Mouse (Mus musculus) hindbrain, embryonic 15.5 days (tissue): ENCODE data around the gene Vegfa. TPM values are rescaled to one million over a fixed set of nuclear protein-coding genes. Genes with fewer than 3 reads are reported as not detected.

Source experiments
- ATAC-seq: fragments of 200-750 bp; cut with Nextera tagmentation; 2 replicates; pipeline ENCODE4 v1.8.0; 2017; ENCODE audit warnings: low read depth, moderate number of reproducible peaks, moderate TSS enrichment; ENCODE audit not compliant: low FRiP score
- H3K27ac ChIP-seq: fragments of 300-500 bp; sonication (generic); replicated peaks from 2 replicates; pipeline ENCODE4 v1.5.1; 2015; ENCODE audit warnings: mild to moderate bottlenecking, inconsistent platforms
- H3K27me3 ChIP-seq: fragments of 300-500 bp; sonication (generic); 2 replicates; pipeline ENCODE4 v1.6.1; 2015; ENCODE audit warnings: control low read depth, inconsistent platforms
- H3K36me3 ChIP-seq: fragments of 300-500 bp; sonication (generic); 2 replicates; pipeline ENCODE4 v1.6.1; 2015; ENCODE audit warnings: control low read depth, inconsistent platforms
- H3K4me1 ChIP-seq: fragments of 300-500 bp; sonication (generic); replicated peaks from 2 replicates; pipeline ENCODE4 v1.6.1; 2015; ENCODE audit warnings: control low read depth, inconsistent platforms
- H3K4me2 ChIP-seq: fragments of 300-500 bp; sonication (generic); 2 replicates; pipeline ENCODE4 v1.6.1; 2015; ENCODE audit warnings: moderate library complexity, mild to moderate bottlenecking, inconsistent platforms
- H3K4me3 ChIP-seq: fragments of 300-500 bp; sonication (generic); 2 replicates; pipeline ENCODE4 v1.5.1; 2015; ENCODE audit warnings: mild to moderate bottlenecking, inconsistent platforms
- H3K9ac ChIP-seq: fragments of 300-500 bp; sonication (generic); 2 replicates; pipeline ENCODE4 v1.6.1; 2015; ENCODE audit warnings: inconsistent platforms
- H3K9me3 ChIP-seq: fragments of 300-500 bp; sonication (generic); 2 replicates; pipeline ENCODE4 v1.6.1; 2016; ENCODE audit warnings: control low read depth, inconsistent platforms
- whole genome bisulfite sequencing: fragments of 180-500 bp; shearing (Covaris S2); methylation state at CpG from one replicate; pipeline ENCODE4 v1.1.7; 2015; 5-methylcytosine and 5-hydroxymethylcytosine counted together
- polyA plus RNA-seq: library from polyadenylated mRNA; unstranded; fragments of >200 nt; fragmentation: Nextera tagmentation; extraction: Ambion mirVana; gene quantifications from 2 replicates; pipeline ENCODE4 v1.2.1, GENCODE M21; 2015

Vegfa gene
- polyA plus RNA-seq, 1 experiment from 2014 or later: 4.4 TPM

DNA sequence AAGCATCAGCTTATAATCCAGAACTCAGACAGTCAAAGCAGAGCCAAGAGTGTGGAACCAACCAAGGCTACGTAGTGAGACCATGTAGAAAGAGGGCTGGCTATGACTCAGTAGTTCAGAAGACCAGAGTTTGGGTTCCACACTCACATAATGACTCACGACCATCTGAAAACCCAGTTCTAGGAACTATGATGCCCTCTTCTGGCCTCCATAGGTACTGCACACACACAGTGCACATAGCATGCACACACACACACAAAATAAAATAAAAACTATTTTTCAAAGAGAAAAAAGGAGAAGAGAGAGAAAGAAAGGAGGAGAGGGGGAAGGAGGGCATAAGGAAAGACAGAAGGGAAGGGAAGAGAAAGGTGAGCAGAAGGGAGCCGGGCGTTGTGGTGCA is 16.0 kb upstream of the Vegfa start:
- Histone ChIP-seq H3K27ac (no peak overlapping the region), H3K36me3 (no peaks in the 10 kb centered on the region), H3K9me3 (no peaks in the 10 kb centered on the region), H3K4me3 (no peak overlapping the region), H3K9ac (no peak overlapping the region), H3K4me2 (no peak overlapping the region), H3K27me3 (no peaks in the 10 kb centered on the region), H3K4me1 (0 out of 2 replicates have a peak, but pooled peaks cover 4% of the 10 kb centered on the region)
- WGBS: 91% methylated on average over 4 of the region's 4 CpGs
- ATAC-seq: no peak

DNA sequence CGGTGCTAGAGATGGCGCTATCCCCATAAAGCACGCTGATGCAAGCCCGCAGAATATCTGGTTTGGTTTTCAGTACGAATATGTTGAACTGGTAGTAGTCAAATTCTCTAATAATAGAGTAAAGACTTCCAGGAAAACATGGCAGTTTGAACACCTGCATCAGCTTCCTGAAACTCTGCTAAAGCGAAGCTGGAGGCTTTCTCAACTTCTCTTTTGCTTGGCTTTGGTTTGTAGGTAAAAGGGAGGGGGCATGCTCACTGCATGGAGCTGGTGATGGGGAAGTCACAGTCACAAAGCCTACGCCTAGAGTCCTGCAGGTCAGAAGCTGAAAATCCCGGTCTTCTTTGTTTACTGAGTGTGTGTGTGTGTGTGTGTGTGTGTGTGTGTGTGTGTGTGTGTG is 13.6 kb upstream of the Vegfa start:
- Histone ChIP-seq H3K36me3 (no peaks in the 10 kb centered on the region), H3K27ac (no peak overlapping the region), H3K4me1 (no peaks in the 10 kb centered on the region), H3K4me2 (no peak overlapping the region), H3K9ac (no peak overlapping the region), H3K9me3 (no peaks in the 10 kb centered on the region), H3K27me3 (no peaks in the 10 kb centered on the region), H3K4me3 (no peak overlapping the region)
- WGBS: 85% methylated on average over 8 of the region's 8 CpGs
- ATAC-seq: no peak

DNA sequence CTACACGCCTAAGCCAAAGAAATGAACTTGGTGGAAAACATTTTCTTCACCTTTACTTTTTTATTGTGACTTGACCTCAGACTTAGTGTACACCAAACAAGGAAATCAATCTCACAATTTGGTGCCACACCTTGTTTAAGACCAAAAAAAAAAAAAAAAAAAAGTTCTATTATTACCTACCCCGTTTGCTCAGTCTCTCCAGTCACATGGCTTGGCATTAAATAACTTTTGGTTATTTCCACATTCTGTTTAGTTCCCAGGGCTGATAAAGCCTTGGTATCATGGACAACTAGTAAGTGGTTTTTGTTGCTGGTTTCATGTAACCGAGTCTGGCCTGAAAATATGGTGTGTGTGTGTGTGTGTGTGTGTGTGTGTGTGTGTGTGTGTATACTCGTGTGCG is 12.8 kb upstream of the Vegfa start:
- Histone ChIP-seq H3K4me3 (no peak overlapping the region), H3K36me3 (no peaks in the 10 kb centered on the region), H3K4me2 (no peak overlapping the region), H3K9me3 (no peaks in the 10 kb centered on the region), H3K27me3 (no peaks in the 10 kb centered on the region), H3K9ac (no peak overlapping the region), H3K27ac (no peak overlapping the region), H3K4me1 (no peaks in the 10 kb centered on the region)
- 91% methylated on average over 5 of the region's 5 CpGs for WGBS
- no peak for ATAC-seq

DNA sequence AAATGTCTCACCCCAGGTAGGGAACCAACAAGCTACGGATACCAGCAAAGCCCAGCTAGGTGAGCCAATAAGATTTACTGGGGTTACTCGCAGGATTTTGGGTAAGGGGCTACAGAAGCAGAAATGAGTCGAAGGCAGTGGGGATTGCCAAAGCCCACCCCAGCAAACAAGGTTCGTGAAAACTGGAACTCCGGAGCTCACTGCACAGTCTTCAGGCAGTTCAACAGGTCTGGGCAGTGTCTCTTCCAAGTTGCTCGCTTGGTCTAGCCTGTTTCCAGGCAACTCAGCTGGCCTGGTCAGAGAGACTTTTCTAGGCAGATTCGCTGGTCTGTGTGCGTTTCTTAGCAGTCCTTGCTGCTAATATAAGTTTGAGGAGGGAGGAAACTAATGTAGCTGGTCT is 10.0 kb upstream of the Vegfa start:
- Histone ChIP-seq H3K9ac (no peak overlapping the region), H3K27me3 (no peaks in the 10 kb centered on the region), H3K36me3 (no peaks in the 10 kb centered on the region), H3K27ac (no peak overlapping the region), H3K4me3 (no peak overlapping the region), H3K4me2 (no peak overlapping the region), H3K9me3 (no peaks in the 10 kb centered on the region), H3K4me1 (no peaks in the 10 kb centered on the region)
- WGBS: 81% methylated on average over 8 of the region's 8 CpGs
- ATAC-seq: no peak

DNA sequence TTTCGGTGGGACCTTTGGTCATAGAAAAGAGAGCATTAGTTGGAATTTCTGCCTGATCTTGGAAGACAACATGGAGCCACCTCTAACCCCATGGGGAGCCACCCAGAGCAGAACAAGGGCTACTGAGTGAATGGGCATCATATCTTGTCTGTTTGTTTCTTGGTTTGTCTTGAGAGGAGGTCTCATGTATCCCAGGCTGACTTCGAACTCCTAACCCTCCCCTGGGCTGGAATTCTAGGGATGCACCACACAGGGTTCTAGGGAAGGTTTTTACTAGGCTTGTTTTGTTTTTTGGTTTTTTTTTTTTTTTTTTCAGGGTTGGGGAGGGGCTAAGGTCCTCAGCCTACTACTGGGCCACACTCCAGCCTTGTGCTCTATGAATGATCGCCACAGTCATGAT is 9.5 kb upstream of the Vegfa start:
- WGBS: 91% methylated on average over 3 of the region's 3 CpGs
- Histone ChIP-seq H3K9me3 (no peaks in the 10 kb centered on the region), H3K9ac (no peak overlapping the region), H3K27me3 (no peaks in the 10 kb centered on the region), H3K4me2 (no peak overlapping the region), H3K27ac (no peak overlapping the region), H3K4me3 (no peak overlapping the region), H3K36me3 (no peaks in the 10 kb centered on the region), H3K4me1 (no peaks in the 10 kb centered on the region)
- no peak for ATAC-seq

DNA sequence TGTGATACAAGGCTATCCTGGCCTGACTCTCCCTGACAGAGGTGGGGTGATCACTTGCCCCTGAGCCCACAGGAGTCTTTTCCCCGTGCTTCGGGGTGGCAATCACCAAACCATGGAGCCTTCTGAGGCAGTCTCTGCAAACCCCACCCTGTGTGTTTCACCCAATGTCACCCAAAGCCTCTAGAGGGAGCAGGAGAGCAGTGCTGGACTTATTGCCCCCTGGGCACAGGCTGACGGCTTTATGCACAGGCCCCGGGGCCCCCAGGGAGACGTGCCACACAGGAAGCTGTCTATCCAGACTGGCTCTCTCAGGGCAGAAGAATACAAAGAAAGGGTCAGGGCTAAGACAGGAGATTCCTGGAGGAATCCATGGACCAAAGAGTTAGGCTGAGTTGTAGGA is 9.1 kb upstream of the Vegfa start:
- Histone ChIP-seq H3K4me1 (no peaks in the 10 kb centered on the region), H3K4me2 (no peak overlapping the region), H3K9me3 (no peaks in the 10 kb centered on the region), H3K36me3 (no peaks in the 10 kb centered on the region), H3K4me3 (no peak overlapping the region), H3K27ac (no peak overlapping the region), H3K9ac (no peak overlapping the region), H3K27me3 (no peaks in the 10 kb centered on the region)
- ATAC-seq: no peak
- WGBS: 55% methylated on average over 5 of the region's 5 CpGs

DNA sequence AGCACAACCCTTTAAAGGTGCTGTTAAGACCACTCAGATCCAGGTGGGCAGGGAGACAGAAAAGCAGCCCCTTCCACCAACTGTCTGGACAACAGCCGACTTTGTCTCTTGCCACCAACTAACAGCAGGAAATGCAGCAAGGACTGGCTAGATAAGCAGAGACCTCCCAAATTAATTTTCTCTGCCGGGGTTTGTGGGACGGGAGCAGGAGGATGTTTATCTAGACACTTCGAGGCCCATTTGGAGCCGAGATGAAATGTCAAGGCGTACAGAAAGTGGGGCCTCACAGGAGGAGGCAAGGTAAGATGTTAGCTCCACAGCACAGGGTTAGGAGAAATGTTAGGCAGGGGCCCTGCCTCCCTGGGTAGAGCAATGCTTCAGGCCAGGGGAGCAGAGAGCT is 8.4 kb upstream of the Vegfa start:
- no peaks in the 10 kb centered on the region for H3K9me3 ChIP-seq
- no peaks in the 10 kb centered on the region for H3K27me3 ChIP-seq
- no peak overlapping the region for H3K4me3 ChIP-seq
- no peak overlapping the region for H3K4me2 ChIP-seq
- no peaks in the 10 kb centered on the region for H3K4me1 ChIP-seq
- no peak overlapping the region for H3K27ac ChIP-seq
- H3K36me3 ChIP-seq: no peaks in the 10 kb centered on the region
- no peak for ATAC-seq
- WGBS: 79% methylated on average over 6 of the region's 6 CpGs
- no peak overlapping the region for H3K9ac ChIP-seq

DNA sequence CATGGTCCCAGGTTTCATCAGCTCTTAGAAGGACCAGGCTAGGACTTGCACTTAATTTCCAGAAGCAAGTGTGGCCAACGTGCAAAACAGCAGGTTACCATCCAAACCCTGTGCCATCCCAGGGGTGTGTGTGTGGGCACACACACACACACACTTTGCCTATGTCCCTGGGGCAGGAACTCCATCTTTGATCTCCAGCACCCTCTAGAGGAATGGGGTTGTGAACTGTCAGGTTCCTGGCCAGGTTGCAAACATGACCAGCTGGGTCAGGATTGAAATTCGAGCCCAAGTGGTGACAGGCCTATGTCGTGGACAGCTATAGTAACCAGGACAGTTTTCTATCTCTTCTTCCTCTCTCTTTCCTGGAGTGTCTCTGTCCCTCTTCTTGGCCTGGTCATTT is 6.7 kb upstream of the Vegfa start:
- WGBS: 49% methylated on average over 3 of the region's 3 CpGs
- Histone ChIP-seq H3K4me1 (peaks cover under 1% of the 10 kb centered on the region; the same call in 1 of the 2 replicates), H3K4me3 (no peak overlapping the region), H3K9ac (no peak overlapping the region), H3K9me3 (no peaks in the 10 kb centered on the region), H3K36me3 (no peaks in the 10 kb centered on the region), H3K4me2 (no peak overlapping the region), H3K27me3 (no peaks in the 10 kb centered on the region), H3K27ac (no peak overlapping the region)
- ATAC-seq: no peak

DNA sequence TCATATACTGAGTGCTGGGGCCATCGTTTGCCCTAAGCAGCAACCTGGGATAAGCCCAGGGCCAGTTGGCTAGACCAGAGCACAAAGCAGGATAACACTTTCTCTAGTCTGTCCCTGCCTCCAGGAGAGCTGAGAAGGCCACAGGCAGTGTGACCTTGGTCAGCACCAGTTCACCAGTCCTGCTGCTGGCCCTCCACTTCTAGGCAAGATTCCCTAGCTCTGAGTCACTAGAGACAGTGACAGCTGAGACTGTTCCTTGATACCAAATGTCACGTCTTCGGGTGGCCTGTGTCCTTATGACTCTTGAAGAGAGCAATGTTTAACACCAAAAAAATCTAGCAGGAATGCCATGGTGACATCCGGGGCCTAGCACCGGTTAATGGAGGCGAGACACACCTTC is 4.2 kb upstream of the Vegfa start:
- peaks cover 19% of the 10 kb centered on the region for H3K4me1 ChIP-seq
- no peak overlapping the region for H3K4me3 ChIP-seq
- H3K27ac ChIP-seq: no peak overlapping the region
- ATAC-seq: no peak
- H3K9me3 ChIP-seq: no peaks in the 10 kb centered on the region
- H3K36me3 ChIP-seq: no peaks in the 10 kb centered on the region
- H3K9ac ChIP-seq: no peak overlapping the region
- no peaks in the 10 kb centered on the region for H3K27me3 ChIP-seq
- H3K4me2 ChIP-seq: no peak overlapping the region
- 90% methylated on average over 6 of the region's 6 CpGs for WGBS

DNA sequence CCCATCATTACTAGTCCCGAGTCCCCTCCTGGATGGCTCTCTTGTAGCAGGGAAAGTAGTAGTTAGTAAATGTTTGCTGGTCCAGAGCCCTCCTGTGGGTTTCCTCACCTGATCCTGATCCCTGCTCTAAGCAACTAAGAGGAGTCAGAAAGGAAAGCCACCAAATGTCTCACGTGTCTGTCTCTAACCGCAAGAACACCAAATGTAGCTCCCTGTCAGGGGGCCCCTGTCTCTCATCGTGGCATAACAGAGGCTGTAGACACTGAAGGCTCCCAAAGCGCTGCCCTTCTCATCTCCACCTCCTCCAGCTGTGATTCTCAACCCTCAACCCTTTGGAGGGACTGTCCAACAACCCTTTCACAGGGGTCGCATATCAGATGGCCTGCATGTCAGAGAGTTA is 1.9 kb upstream of the Vegfa start:
- H3K4me3 ChIP-seq: no peak overlapping the region
- H3K27me3 ChIP-seq: no peaks in the 10 kb centered on the region
- no peak for ATAC-seq
- peaks cover 29% of the 10 kb centered on the region for H3K4me1 ChIP-seq
- H3K9me3 ChIP-seq: no peaks in the 10 kb centered on the region
- H3K9ac ChIP-seq: no peak overlapping the region
- no peak overlapping the region for H3K4me2 ChIP-seq
- 57% methylated on average over 6 of the region's 6 CpGs for WGBS
- H3K27ac ChIP-seq: no peak overlapping the region
- no peaks in the 10 kb centered on the region for H3K36me3 ChIP-seq

DNA sequence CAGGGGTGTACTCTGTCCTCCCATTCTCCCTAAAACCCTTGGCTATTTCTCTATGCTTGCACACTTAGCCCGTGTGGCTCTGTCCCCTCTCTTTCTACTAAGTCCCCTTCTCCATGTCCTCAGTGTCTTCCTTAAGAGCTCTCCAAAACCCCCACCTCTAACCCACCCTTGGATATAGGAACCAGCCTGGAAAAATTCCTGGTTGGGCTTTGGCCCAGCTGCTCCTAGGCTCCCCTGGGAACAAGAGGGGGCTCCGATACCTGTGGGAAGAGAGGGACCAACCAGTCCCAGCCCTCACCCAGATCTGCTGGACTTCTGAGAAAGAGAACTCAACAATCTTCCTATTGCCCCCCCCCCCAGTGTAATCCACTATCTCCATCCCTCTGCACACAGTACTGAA is 1.4 kb upstream of the Vegfa start:
- no peak overlapping the region for H3K4me3 ChIP-seq
- WGBS: 22% methylated on average over 2 of the region's 2 CpGs
- H3K36me3 ChIP-seq: no peaks in the 10 kb centered on the region
- peaks cover 34% of the 10 kb centered on the region for H3K4me1 ChIP-seq
- no peaks in the 10 kb centered on the region for H3K9me3 ChIP-seq
- H3K27me3 ChIP-seq: no peaks in the 10 kb centered on the region
- H3K4me2 ChIP-seq: 0 out of 2 replicates have a peak overlapping the region, but pooled peaks have one; percentile 72
- no peak overlapping the region for H3K9ac ChIP-seq
- no peak for ATAC-seq
- no peak overlapping the region for H3K27ac ChIP-seq

DNA sequence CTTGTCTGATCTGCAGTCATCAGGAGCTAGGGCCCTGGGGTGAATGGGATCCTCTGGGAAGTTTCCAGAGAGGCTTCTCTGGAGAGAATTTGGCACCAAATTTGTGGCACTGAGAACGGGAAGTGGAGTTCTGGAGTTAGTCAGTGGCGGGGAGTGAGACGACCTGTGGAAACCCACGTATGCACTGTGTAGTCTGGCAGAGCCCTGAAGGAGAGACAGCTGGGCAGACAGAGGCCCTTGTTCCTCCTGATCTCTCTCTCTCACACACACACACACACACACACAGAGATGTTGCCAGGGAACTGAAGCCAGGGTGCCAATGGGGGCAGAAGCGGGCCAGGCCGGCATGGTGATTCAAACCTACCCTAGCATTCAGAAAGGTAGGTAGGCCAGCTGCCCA is 953 bp upstream of the Vegfa start:
- 46% methylated on average over 6 of the region's 6 CpGs for WGBS
- Histone ChIP-seq H3K9me3 (no peaks in the 10 kb centered on the region), H3K27ac (no peak overlapping the region), H3K36me3 (no peaks in the 10 kb centered on the region), H3K27me3 (no peaks in the 10 kb centered on the region), H3K4me2 (peak overlapping the region; percentile 72), H3K9ac (no peak overlapping the region), H3K4me1 (peaks cover 39% of the 10 kb centered on the region), H3K4me3 (no peak overlapping the region)
- peak; percentile 3; the same call in 1 of the 2 replicates for ATAC-seq

DNA sequence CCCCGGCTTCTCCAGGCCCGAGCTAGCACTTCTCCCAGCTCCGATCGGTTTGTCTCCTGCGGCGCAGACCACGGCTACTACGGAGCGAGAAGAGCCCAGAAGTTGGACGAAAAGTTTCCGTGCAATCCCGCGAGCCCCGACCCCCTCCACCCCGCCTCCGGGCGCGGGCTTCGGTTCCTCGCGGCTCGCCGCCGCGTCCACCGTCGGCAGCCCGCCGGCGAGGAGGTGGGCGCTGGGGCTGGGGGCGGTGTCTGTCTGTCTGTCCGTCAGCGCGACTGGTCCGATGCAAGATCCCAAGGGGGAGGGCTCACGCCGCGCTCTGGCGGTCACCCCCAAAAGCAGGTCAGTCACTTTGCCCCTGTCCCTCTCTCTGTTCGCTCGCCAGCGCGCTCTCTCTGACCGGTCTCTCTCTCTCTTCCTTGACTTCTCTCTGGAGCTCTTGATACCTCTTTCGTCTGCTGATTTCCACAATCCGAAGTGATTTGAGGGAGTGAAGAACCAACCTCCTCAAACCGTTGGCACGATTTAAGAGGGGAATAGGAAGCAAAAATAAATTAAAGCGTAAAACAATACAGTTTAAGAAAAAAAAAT is 453 bp downstream of the Vegfa start:
- WGBS: under 1% methylated on average over 48 of the region's 50 CpGs

More for the DNA sequence above, 453 bp downstream of the Vegfa start:
- Histone ChIP-seq H3K4me2 (peak overlapping the region; percentile 72), H3K9ac (peak overlapping the region; percentile 96), H3K4me1 (peaks cover 53% of the 10 kb centered on the region), H3K4me3 (peak overlapping the region; percentile 80), H3K27me3 (no peaks in the 10 kb centered on the region), H3K36me3 (no peaks in the 10 kb centered on the region), H3K27ac (peak overlapping the region; percentile 85), H3K9me3 (no peaks in the 10 kb centered on the region)
- ATAC-seq: no peak
